Mouse (Mus musculus) embryonic facial prominence, embryonic 15.5 days (tissue): Measurements from ENCODE around the gene Lyz2. TPM values are rescaled to one million over a fixed set of nuclear protein-coding genes. Genes with fewer than 3 reads are reported as not detected.

Experiments
- ATAC-seq: fragments of 200-750 bp; cut with Nextera tagmentation; 2 replicates; pipeline ENCODE4 v1.8.0; 2017; ENCODE audit warnings: low read depth, moderate TSS enrichment; ENCODE audit not compliant: insufficient number of reproducible peaks, low FRiP score, low TSS enrichment
- H3K27ac ChIP-seq: fragments of 300-500 bp; sonication (generic); replicated peaks from 2 replicates; pipeline ENCODE4 v1.5.1; 2015; ENCODE audit warnings: mild to moderate bottlenecking, inconsistent platforms
- H3K27me3 ChIP-seq: fragments of 300-500 bp; sonication (generic); 2 replicates; pipeline ENCODE4 v1.6.1; 2015; ENCODE audit warnings: inconsistent platforms
- H3K36me3 ChIP-seq: fragments of 300-500 bp; sonication (generic); 2 replicates; pipeline ENCODE4 v1.6.1; 2015; ENCODE audit warnings: mild to moderate bottlenecking, inconsistent platforms
- H3K4me1 ChIP-seq: fragments of 300-500 bp; sonication (generic); 2 replicates; pipeline ENCODE4 v1.6.1; 2015; ENCODE audit warnings: inconsistent platforms
- H3K4me2 ChIP-seq: fragments of 300-500 bp; sonication (generic); replicated peaks from 2 replicates; pipeline ENCODE4 v1.6.1; 2015; ENCODE audit warnings: mild to moderate bottlenecking, inconsistent platforms
- H3K4me3 ChIP-seq: fragments of 300-500 bp; sonication (generic); replicated peaks from 2 replicates; pipeline ENCODE4 v1.5.1; 2015; ENCODE audit warnings: mild to moderate bottlenecking, inconsistent platforms
- H3K9ac ChIP-seq: fragments of 300-500 bp; sonication (generic); 2 replicates; pipeline ENCODE4 v1.6.1; 2015; ENCODE audit warnings: inconsistent platforms
- H3K9me3 ChIP-seq: fragments of 300-500 bp; sonication (generic); replicated peaks from 2 replicates; pipeline ENCODE4 v1.6.1; 2016; ENCODE audit warnings: inconsistent platforms
- WGBS: fragments of 180-500 bp; shearing (Covaris S2); methylation state at CpG from one replicate; pipeline ENCODE4 v1.1.7; 2015; 5-methylcytosine and 5-hydroxymethylcytosine counted together
- polyA plus RNA-seq: library from polyadenylated mRNA; unstranded; fragments of >200 nt; fragmentation: Nextera tagmentation; extraction: Ambion mirVana; gene quantifications from 2 replicates; pipeline ENCODE4 v1.2.1, GENCODE M21; 2015

The Lyz2 gene
- polyA plus RNA-seq = 127 and 138 TPM in 2 replicates

DNA sequence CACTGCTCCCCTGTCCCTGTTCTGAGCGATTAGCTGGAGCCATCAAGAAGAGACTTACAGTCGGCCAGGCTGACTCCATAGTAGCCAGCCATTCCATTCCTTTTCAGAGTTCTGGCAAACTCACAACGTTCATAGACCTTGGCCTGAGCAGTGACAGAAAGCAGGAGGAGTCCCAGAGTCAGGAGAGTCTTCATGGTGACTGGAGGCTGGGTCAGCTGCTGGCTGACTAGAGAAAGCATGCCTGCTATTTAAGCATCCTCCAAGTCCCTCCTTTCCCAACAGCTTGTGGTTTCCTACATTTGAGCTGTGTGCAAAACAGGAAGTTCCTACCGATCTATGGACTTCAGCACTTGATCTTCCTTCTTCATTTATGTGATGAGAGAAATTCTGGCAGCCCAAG lies at the start of gene Lyz2:
Gene Lyz2, minus strand, starts transcription at position 273 of the 400 bp plus-strand sequence.
- Histone ChIP-seq H3K9ac (no peak within 1 kb of the TSS), H3K4me1 (no peaks in the 10 kb centered on the region), H3K36me3 (no peaks in the 10 kb centered on the region), H3K27ac (no peak within 1 kb of the TSS), H3K4me2 (no peak within 1 kb of the TSS), H3K4me3 (no peak within 1 kb of the TSS), H3K9me3 (no peaks in the 10 kb centered on the region), H3K27me3 (no peaks in the 10 kb centered on the region)
- WGBS = 52% methylated on average over 4 of the region's 4 CpGs
- no peak for ATAC-seq

DNA sequence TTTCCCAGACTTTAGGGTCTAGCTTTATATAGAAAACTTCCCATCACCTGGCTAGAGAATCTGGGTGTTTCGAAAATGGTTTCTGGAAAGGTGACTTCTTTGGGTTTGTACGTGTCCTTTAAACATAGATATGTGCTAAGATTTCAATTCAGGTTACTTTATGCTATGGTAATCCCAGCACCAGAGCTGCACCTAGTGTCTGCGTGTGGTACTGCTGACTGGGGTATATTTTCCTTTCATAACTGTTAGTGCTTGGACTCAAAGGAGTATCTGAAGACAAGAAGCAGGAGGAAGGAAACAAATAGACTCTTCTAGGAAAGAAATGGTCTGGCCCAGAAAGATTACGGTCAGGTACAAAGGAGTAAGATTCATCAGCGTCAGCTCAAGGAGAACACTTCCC lies 48.4 kb upstream of the Lyz2 start:
- Histone ChIP-seq H3K36me3 (no peaks in the 10 kb centered on the region), H3K4me3 (no peak overlapping the region), H3K9me3 (no peaks in the 10 kb centered on the region), H3K4me1 (no peaks in the 10 kb centered on the region), H3K27me3 (no peaks in the 10 kb centered on the region), H3K27ac (no peak overlapping the region), H3K9ac (no peak overlapping the region), H3K4me2 (no peak overlapping the region)
- ATAC-seq = no peak
- WGBS = 80% methylated on average over 5 of the region's 5 CpGs

DNA sequence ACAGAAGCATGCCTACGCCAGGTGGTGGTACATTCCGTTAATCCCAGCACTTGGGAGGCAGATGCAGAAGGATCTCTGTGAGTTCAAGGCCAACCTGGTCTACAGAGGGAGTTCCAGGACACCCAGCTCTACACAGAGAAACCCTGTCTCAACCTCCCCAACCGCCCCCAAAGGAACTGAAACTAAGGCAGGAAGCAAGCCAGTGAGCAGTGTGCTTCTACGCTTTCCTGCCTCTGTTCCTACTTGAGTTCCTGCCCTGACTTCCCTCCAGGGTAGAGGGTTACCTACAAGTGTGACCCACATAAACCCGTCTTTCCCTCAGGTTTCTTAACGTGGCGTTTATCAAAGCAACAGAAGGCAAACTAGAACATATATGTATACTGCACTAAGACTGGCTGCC lies 41.7 kb upstream of the Lyz2 start:
- no peak for ATAC-seq
- Histone ChIP-seq H3K4me3 (no peak overlapping the region), H3K4me1 (no peaks in the 10 kb centered on the region), H3K9ac (no peak overlapping the region), H3K36me3 (no peaks in the 10 kb centered on the region), H3K27ac (no peak overlapping the region), H3K27me3 (no peaks in the 10 kb centered on the region), H3K9me3 (no peaks in the 10 kb centered on the region), H3K4me2 (no peak overlapping the region)
- WGBS = 85% methylated on average over 7 of the region's 7 CpGs

DNA sequence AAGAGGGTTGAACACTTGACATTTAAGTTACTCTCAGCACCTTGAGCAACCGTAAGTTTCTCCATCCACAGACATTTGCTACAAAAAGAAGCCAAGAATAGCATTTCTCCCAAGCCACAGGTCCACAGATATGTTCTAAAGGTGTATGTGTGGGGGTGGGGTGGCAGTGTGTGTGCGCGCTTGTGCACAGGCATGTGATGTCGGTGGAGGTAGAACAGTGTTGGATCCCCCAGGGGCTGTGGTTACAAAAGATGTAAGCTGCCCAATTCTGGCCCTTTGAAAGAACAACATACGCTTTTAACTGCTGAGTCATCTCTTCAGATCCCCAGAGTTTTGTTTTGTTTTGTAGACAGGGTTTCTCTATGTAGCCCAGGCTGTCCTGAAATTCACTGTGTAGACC lies 40.5 kb upstream of the Lyz2 start:
- ATAC-seq = no peak
- Histone ChIP-seq H3K4me1 (no peaks in the 10 kb centered on the region), H3K9ac (no peak overlapping the region), H3K27ac (no peak overlapping the region), H3K4me2 (no peak overlapping the region), H3K27me3 (no peaks in the 10 kb centered on the region), H3K9me3 (no peaks in the 10 kb centered on the region), H3K4me3 (no peak overlapping the region), H3K36me3 (no peaks in the 10 kb centered on the region)
- 85% methylated on average over 5 of the region's 5 CpGs for WGBS

DNA sequence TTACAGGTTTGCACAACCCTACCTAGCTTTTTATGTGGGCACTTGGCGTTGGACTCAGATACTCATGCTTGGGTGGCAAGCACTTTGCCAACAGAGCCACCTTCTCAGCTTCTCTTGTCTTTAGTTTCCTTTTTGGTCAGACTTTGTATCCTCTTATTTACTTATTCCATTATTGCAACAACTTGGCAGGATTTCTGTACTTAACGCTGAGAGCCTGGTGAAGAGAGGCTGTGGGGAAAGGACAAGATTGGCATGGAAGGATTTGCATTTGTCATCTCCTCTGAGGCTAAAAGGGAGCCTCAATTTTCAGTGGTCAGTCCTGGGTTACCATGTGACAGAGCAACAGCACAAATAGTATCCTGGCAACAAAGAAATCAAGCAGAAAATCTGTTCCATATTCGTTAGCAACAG lies 38.5 kb upstream of the Lyz2 start:
- Histone ChIP-seq H3K9me3 (no peaks in the 10 kb centered on the region), H3K4me3 (no peak overlapping the region), H3K9ac (no peak overlapping the region), H3K4me2 (no peak overlapping the region), H3K27ac (no peak overlapping the region), H3K27me3 (no peaks in the 10 kb centered on the region), H3K4me1 (no peaks in the 10 kb centered on the region), H3K36me3 (no peaks in the 10 kb centered on the region)
- ATAC-seq = no peak
- 76% methylated on average over 3 of the region's 3 CpGs for WGBS

DNA sequence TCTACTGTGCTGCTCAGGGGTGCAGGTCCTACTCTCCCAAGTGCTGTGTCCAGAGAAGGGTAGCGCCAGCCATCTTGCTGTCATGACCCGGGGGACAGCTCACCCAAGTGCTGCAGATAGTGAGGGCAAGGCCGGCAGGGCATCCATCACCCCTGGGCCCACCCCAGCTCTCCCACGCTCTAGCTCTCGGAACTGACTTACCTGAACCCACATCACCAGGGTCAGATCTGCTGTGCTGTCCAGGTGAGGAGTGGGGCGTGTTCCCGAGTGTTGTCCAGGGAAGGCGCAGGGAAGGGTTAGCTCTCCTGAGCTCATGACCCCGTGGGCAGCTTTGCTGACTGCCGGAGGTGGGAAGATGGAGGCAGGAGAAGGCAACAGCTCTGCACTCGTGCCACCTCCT lies 34.3 kb upstream of the Lyz2 start:
- Histone ChIP-seq H3K4me2 (no peak overlapping the region), H3K27ac (no peak overlapping the region), H3K9ac (no peak overlapping the region), H3K4me1 (no peaks in the 10 kb centered on the region), H3K36me3 (no peaks in the 10 kb centered on the region), H3K27me3 (no peaks in the 10 kb centered on the region), H3K9me3 (no peaks in the 10 kb centered on the region), H3K4me3 (no peak overlapping the region)
- no peak for ATAC-seq
- 88% methylated on average over 11 of the region's 11 CpGs for WGBS

DNA sequence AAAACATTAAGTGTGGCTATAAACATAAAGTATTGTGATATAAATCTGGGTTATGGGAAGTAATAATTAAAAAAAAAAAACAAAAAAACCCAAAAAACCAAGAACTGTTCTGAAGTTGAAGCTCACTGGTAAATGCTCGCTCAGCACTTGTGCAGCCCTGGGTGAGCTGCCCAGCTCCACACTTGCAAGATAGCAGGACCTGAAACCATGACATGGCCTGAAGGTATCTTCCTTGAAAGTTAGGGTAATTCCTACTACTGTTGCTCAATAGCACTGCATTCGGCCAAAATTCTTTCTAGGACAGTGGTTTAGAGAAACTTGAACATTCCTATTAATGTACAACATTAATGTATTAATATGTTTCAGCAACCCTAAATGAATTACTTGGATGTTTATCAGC lies 31.0 kb upstream of the Lyz2 start:
- Histone ChIP-seq H3K27me3 (no peaks in the 10 kb centered on the region), H3K9me3 (no peaks in the 10 kb centered on the region), H3K27ac (no peak overlapping the region), H3K4me1 (no peaks in the 10 kb centered on the region), H3K36me3 (no peaks in the 10 kb centered on the region), H3K4me2 (no peak overlapping the region), H3K9ac (no peak overlapping the region), H3K4me3 (no peak overlapping the region)
- no peak for ATAC-seq
- 82% methylated on average over 2 of the region's 2 CpGs for whole genome bisulfite sequencing

DNA sequence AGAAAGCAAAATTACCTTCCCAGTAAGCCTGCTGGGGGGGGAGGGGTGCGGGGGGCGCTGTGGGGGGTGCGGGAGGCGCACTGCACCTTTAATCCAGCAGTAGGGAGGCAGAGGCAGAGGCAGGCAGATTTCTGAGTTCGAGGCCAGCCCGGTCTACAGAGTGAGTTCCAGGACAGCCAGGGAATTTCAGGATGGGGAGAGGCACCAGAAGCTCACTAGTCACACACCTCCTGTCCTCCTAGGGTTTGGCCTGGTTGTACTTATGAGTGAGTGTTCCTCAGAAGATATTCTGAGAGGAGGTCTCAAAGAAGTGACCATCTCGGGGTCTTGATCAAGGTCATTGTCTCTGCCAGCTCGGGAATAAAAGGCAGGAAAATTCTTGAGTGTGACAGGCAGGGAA lies 30.0 kb upstream of the Lyz2 start:
- 81% methylated on average over 8 of the region's 8 CpGs for WGBS
- Histone ChIP-seq H3K9me3 (no peaks in the 10 kb centered on the region), H3K4me1 (no peaks in the 10 kb centered on the region), H3K27ac (no peak overlapping the region), H3K27me3 (no peaks in the 10 kb centered on the region), H3K9ac (no peak overlapping the region), H3K4me2 (no peak overlapping the region), H3K4me3 (no peak overlapping the region), H3K36me3 (no peaks in the 10 kb centered on the region)
- no peak for ATAC-seq

DNA sequence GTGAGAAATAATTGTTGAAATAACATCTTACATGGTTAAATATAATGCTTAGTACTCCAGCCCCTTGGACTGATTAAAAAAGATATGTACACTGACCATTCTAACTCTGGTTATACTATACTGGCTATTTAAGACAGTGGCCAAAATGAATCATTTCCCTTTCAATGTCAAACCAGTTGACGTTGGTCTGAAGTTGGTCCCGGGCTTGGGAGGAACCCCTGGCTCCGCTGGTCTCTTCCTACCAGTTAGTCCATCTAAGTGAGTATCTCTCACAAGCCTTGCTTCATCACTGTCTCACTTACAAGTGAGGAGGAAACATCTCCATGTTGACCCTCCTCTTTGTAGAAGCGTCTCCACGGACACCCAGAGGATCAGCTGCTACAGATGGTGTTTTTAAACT lies 22.2 kb upstream of the Lyz2 start:
- Histone ChIP-seq H3K27me3 (no peaks in the 10 kb centered on the region), H3K27ac (no peak overlapping the region), H3K4me1 (no peaks in the 10 kb centered on the region), H3K36me3 (no peaks in the 10 kb centered on the region), H3K9me3 (no peaks in the 10 kb centered on the region), H3K4me2 (no peak overlapping the region), H3K9ac (no peak overlapping the region), H3K4me3 (no peak overlapping the region)
- no peak for ATAC-seq
- WGBS = 92% methylated on average over 5 of the region's 5 CpGs

DNA sequence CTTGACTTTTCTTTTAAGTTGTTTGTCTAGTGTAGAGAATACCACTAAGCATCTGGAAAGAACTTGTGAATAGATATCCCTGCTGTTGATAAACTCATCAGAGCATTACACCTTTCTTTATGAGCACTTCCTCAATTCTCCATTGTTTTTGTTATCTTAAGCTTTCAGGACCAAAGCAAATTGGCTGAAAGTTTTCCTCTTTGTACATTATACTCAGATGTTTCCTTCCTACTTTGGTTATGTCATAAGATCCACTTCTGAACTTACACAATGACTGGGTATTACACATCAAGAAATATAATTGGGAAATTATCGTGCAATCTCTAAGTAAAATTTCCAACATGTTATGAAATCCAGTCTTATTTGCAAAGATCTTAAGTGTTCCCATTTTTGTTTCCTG lies 19.6 kb upstream of the Lyz2 start:
- WGBS = 74% methylated on average over 1 of the region's 1 CpGs
- H3K9me3 ChIP-seq = no peaks in the 10 kb centered on the region
- no peaks in the 10 kb centered on the region for H3K36me3 ChIP-seq
- no peak overlapping the region for H3K27ac ChIP-seq
- no peaks in the 10 kb centered on the region for H3K4me1 ChIP-seq
- H3K9ac ChIP-seq = no peak overlapping the region
- H3K4me2 ChIP-seq = no peak overlapping the region
- H3K27me3 ChIP-seq = no peaks in the 10 kb centered on the region
- H3K4me3 ChIP-seq = no peak overlapping the region
- no peak for ATAC-seq

DNA sequence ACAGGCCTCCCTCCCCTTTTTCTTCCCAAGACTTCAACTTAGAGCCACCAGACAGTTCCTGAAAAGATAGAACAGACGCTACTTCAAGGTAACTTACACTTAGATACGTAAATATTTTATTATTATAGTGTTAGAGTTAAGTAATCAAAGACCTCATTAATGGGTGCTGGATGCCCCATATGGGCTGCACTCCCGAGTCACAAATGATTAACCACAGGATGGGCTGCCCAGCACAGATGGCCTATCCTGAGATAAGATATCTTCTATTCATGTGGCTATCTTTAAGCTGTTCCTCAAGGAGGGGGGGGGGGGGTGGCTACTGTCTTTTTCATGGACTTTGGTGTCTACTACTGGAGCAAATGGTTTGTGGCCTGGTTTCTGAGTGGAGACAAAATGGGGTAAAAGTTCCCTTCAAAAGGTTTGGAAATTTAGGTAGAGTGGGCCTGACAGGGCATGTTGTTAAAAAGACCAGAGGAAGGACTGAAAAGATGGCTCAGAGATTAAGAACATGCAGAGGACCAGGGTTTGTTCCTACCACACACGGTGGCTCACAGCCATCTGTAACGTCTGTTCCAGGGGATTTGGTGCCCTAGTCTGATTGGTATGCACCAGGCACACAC lies 17.9 kb upstream of the Lyz2 start:
- Histone ChIP-seq H3K4me1 (no peaks in the 10 kb centered on the region), H3K9me3 (no peaks in the 10 kb centered on the region), H3K4me2 (no peak overlapping the region), H3K4me3 (no peak overlapping the region), H3K27me3 (no peaks in the 10 kb centered on the region), H3K36me3 (no peaks in the 10 kb centered on the region), H3K27ac (no peak overlapping the region), H3K9ac (no peak overlapping the region)
- ATAC-seq = no peak
- 80% methylated on average over 5 of the region's 5 CpGs for WGBS

DNA sequence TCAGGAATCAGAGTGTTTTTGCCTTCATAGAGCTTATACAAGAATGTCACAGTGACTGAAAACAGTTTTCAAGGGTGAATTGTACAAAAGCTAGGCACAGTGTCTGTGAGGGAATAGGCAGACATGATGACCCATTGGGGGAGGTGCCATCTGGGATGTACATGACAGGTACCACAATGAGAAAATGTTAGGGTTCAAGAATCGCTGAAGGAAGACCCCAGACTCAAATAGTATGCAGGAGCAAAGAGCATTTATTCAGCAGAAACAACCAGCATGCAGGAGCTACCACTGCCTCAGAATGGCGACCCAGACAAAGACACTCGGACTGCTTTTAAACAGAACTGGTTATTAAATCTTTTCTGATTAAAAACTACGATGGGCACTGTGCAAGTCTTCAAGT lies 17.0 kb upstream of the Lyz2 start:
- no peak for ATAC-seq
- no peaks in the 10 kb centered on the region for H3K9me3 ChIP-seq
- no peaks in the 10 kb centered on the region for H3K27me3 ChIP-seq
- no peaks in the 10 kb centered on the region for H3K36me3 ChIP-seq
- H3K4me2 ChIP-seq = no peak overlapping the region
- H3K9ac ChIP-seq = no peak overlapping the region
- 84% methylated on average over 4 of the region's 4 CpGs for WGBS
- no peak overlapping the region for H3K4me3 ChIP-seq
- no peaks in the 10 kb centered on the region for H3K4me1 ChIP-seq
- H3K27ac ChIP-seq = no peak overlapping the region
